Mouse (Mus musculus) erythroblast, embryonic 14.5 days (primary cell): ENCODE measurements around the gene Gm10392.

Source experiments
- GATA1 ChIP-seq: IDR thresholded peaks from 2 replicates; pipeline ENCODE4 v1.6.1; 2012; ENCODE audit warnings: low read length, inconsistent platforms, mixed read lengths
- TAL1 ChIP-seq: IDR thresholded peaks from 3 replicates; pipeline ENCODE4 v1.6.1; 2012; ENCODE audit warnings: low read length, inconsistent platforms, mixed read lengths

DNA sequence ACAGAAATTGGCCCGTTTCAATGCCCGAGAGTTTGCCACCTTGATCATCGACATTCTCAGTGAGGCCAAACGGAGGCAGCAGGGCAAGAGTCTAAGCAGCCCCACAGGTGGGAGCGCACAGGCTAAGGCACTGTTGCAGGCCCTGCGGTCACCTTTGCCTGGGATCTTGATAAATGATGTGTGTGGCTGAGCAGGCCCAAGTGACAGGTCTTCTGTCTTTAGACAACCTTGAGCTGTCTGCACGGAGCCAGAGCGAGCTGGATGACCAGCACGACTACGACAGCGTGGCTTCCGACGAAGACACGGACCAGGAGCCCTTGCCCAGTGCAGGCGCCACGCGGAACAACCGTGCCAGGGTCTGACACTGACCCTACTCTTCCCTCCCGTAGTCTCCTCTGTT lies 14.6 kb downstream of the Gm10392 start:
- TF ChIP-seq TAL1 (no peak), GATA1 (no peak)
